Mouse (Mus musculus) neutrophil, adult 83 days (primary cell): ENCODE results near the gene Bivm. TPM values are rescaled to one million over a fixed set of nuclear protein-coding genes. Genes with fewer than 3 reads are reported as not detected.

Experiments
- total RNA-seq, 2 experiments: library from RNA; stranded (reverse); gene quantifications; one replicate each; pipeline ENCODE4 v1.2.4; 2023

The Bivm gene
- total RNA-seq: 1 to 10 TPM; 7.5 to 7.6 TPM

DNA sequence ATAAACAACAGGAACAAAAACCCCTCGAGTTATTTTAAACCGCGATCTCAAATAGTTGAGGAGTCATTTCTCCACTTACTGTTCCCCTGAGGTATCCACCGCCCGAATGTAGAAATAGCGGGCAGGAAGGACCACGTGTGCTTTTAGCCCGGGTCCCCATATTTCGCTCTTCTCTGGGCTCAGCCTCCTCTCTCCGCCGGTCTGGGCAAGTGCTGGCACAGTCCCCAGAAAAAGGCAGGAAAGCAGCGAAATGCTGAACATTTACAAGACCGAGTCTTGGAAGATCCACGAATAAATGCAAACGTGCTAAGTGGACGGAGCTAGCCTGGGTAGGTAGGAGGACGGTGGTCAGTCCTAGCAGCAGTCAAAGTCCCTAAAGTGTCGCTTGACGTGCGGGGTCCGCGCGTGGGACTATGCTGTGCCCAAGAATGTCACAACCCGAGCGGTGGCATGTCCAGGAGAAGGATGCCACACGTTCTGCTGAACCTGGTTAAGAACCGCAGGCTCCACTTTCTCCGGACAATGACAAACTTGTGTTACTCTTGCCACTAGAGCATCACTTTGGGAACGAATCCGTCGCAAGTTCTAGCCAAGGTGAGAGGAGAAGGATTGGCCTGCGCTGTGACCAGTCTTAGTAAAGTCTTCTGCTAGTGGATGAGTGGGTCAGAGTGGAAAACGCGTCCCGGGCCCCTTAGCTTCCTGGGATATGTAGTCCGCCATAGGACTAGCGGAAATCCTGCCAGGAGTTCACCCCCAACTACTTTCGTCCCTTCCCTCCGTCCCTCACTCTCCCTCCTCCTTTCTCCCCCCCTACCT lies at the start of gene Bivm, which contains the start of gene Kdelc1:
Gene Bivm, plus strand, starts transcription at position 719 of the 816 bp plus-strand sequence.
Gene Kdelc1, minus strand, starts transcription at position 570 of the 816 bp plus-strand sequence.

DNA sequence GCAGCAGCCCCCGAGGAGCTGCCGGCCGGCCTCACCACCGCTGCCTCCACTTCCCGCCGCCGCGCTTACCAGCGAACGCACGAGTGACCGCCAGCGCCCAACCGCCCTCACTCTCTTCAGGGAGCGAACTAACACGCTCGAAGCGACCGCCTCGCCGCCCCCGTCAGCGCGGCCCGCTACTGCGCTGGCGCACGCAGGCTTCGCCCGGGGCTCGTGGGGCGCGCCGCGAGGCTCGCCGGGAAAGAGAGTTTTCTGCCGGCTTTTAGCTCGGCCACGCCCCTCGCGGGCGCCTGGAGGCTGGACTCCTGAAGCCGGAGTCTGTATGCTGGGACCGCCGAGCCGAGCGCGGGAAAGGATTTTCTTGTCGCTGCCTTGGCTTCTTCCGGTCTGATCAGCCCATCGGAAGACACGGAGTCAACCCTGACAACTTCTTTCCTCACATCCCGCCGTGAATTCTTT lies 16.5 kb upstream of the Bivm start, which contains the start of gene Tex30:
Gene Tex30, minus strand, starts transcription at position 183 of the 459 bp plus-strand sequence.

DNA sequence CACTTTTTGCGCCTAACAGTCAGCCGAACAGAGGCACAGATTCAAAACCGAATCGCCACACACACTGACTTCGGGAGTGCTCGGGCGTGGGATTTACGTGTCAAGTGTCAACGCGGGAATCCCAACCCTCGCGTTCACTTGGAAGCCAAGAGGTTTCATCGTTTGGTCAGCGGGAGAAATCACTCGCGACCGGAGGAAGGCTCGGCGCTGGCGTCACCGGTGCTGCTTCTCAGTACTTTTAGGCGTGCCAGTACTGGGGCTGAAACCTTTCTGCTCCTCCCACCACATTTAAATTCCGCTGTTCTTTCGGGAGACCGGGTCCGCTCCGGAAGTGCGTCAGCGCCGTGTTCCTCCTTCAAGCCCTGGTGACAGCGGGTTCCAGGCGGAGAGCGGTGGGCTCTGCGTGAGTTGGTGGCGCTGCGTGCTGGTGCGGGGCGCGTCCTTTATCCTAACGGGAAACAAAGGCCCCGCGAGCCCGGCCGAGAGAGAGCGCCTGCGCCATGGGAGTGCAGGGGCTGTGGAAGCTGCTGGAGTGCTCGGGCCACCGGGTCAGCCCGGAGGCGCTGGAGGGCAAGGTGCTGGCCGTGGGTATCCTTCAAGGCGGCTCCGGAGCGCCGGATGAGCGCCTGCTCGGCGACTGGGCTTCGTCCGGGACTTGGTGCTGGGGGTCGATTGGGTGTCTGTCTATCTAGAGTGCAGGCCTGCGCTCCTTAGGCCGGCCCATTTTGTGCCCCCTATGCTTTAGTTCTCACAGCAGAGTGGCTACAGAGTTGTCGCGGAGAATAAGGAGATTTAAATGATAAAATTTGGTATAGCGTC lies 29.0 kb downstream of the Bivm start, which contains the start of gene Ercc5:
Gene Ercc5, plus strand, starts transcription at position 182 of the 819 bp plus-strand sequence.

Other genes with a start within 250 kb of the Bivm start
- 10 to 100 TPM; 40.3 to 41.0 TPM for gene Tpp2, start 185.3 kb upstream of the Bivm start, total RNA-seq
- not detected for gene Mettl21c, start 98.9 kb upstream of the Bivm start, total RNA-seq
- gene Gm8251, start 57.0 kb upstream of the Bivm start, total RNA-seq: under 1 TPM in 1 of 2 experiments, not detected in 1; 0.13 TPM
- 10 to 100 TPM; 11.1 to 14.9 TPM for gene Tex30, start 16.5 kb upstream of the Bivm start, total RNA-seq
- 1 to 10 TPM; 6.2 TPM for gene Kdelc1, start 149 bp upstream of the Bivm start, total RNA-seq
- gene Ercc5, start 28.8 kb downstream of the Bivm start, total RNA-seq: 1 to 10 TPM; 6.8 to 7.7 TPM
- not detected for gene Mettl21e, start 100.0 kb downstream of the Bivm start, total RNA-seq